Mouse (Mus musculus) liver, embryonic 14.5 days (tissue): ENCODE data around the gene Foxn3. TPM values are rescaled to one million over a fixed set of nuclear protein-coding genes. Genes with fewer than 3 reads are reported as not detected.

Experiments used
- ATAC-seq: fragments of 200-750 bp; cut with Nextera tagmentation; 2 replicates; pipeline ENCODE4 v1.8.0; 2017; ENCODE audit warnings: moderate number of reproducible peaks, mild to moderate bottlenecking, moderate library complexity; ENCODE audit not compliant: insufficient read depth
- DNase-seq, 3 experiments: peaks; one replicate each; pipeline ENCODE4 v3.0.0-alpha.2; 2012 to 2013; ENCODE audit warnings: low read depth in 3 of 3, low spot score in 3 of 3
- H3K27ac ChIP-seq: fragments of 300-500 bp; sonication (generic); 2 replicates; pipeline ENCODE4 v1.5.1; 2014; ENCODE audit warnings: moderate library complexity, mild to moderate bottlenecking, control low read depth, inconsistent platforms
- H3K27me3 ChIP-seq: fragments of 300-500 bp; sonication (generic); 2 replicates; pipeline ENCODE4 v1.6.1; 2014; ENCODE audit warnings: mild to moderate bottlenecking, low read length, moderate library complexity; ENCODE audit not compliant: control insufficient read depth, insufficient read depth
- H3K36me3 ChIP-seq: fragments of 300-500 bp; sonication (generic); replicated peaks from 2 replicates; pipeline ENCODE4 v1.6.1; 2014; ENCODE audit warnings: low read depth; ENCODE audit not compliant: control insufficient read depth, insufficient read depth
- H3K4me1 ChIP-seq, 2 experiments: fragments of 200-500 bp in 1 of 2; fragments of 300-500 bp in 1 of 2; sonication (generic) in 1 of 2; replicated peaks; 2 replicates each; pipeline ENCODE4 v1.6.1; 2012 to 2014; ENCODE audit warnings: antibody characterized with exemption in 1 of 2, inconsistent platforms in 1 of 2, low read length in 1 of 2; ENCODE audit not compliant: control insufficient read depth in 2 of 2, insufficient read depth in 2 of 2
- H3K4me2 ChIP-seq: fragments of 300-500 bp; sonication (generic); 2 replicates; pipeline ENCODE4 v1.6.1; 2014; ENCODE audit warnings: low read depth, mild to moderate bottlenecking, control low read depth, moderate library complexity
- H3K4me3 ChIP-seq, 2 experiments: fragments of 200-500 bp in 1 of 2; fragments of 300-500 bp in 1 of 2; sonication (generic) in 1 of 2; 2 replicates each; pipeline ENCODE4 v1.5.1; 2012 to 2014; ENCODE audit warnings: low read depth in 2 of 2, low read length in 2 of 2, mild to moderate bottlenecking in 2 of 2, control low read depth in 1 of 2, inconsistent platforms in 1 of 2, moderate library complexity in 1 of 2; ENCODE audit not compliant: insufficient read depth in 1 of 2
- H3K9ac ChIP-seq: fragments of 300-500 bp; sonication (generic); replicated peaks from 2 replicates; pipeline ENCODE4 v1.6.1; 2014; ENCODE audit warnings: mild to moderate bottlenecking, control low read depth, moderate library complexity
- H3K9me3 ChIP-seq: fragments of 300-500 bp; sonication (generic); 2 replicates; pipeline ENCODE4 v1.6.1; 2016; ENCODE audit warnings: low read length, mixed read lengths; ENCODE audit not compliant: control insufficient read depth
- CTCF ChIP-seq: IDR thresholded peaks from 2 replicates; pipeline ENCODE4 v1.5.1; 2016; ENCODE audit warnings: antibody characterized with exemption, low read depth, control low read depth
- EP300 ChIP-seq: IDR thresholded peaks from 2 replicates; pipeline ENCODE4 v1.6.1; 2016; ENCODE audit warnings: antibody characterized with exemption, low read depth
- WGBS: fragments of 180-500 bp; shearing (Covaris S2); extraction: QIAGEN DNeasy Blood & Tissue Kit; methylation state at CpG from one replicate; pipeline ENCODE4 v1.1.7; 2014; ENCODE audit not compliant: insufficient replicate concordance; 5-methylcytosine and 5-hydroxymethylcytosine counted together
- polyA plus RNA-seq, 2 experiments: library from polyadenylated mRNA; depleted of rRNA in 1 of 2; stranded (reverse) in 1 of 2; unstranded in 1 of 2; fragments of >200 nt; fragmentation: Nextera tagmentation in 1 of 2; extraction: Ambion mirVana in 1 of 2; gene quantifications; 2 replicates each; pipeline versions ENCODE4 v1.2.1 to v1.2.3; 2012 to 2014

Gene Foxn3
- polyA plus RNA-seq, 2 experiments, result 2.7 to 13.6 TPM

GRCm38 (mm10) chr12:99266434-99266833 is 296.9 kb downstream of the Foxn3 start:
- Histone ChIP-seq H3K27ac (no peak overlapping the region), H3K27me3 (no peaks in the 10 kb centered on the region), H3K9ac (no peak overlapping the region), H3K4me1 (no peaks in the 10 kb centered on the region), H3K36me3 (no peaks in the 10 kb centered on the region), H3K9me3 (no peaks in the 10 kb centered on the region), H3K4me2 (no peak overlapping the region), H3K4me3 (no peak overlapping the region)
- TF ChIP-seq CTCF, result no peak
- no peak for TF ChIP-seq EP300
- WGBS, result 79% methylated on average over 7 of the region's 7 CpGs
- ATAC-seq (no peak), DNase-seq (no peak)

- 75% methylated on average over 6 of the region's 6 CpGs for WGBS
- ATAC-seq (no peak), DNase-seq (no peak)
- H3K4me2 ChIP-seq, result no peak overlapping the region
- H3K36me3 ChIP-seq, result no peaks in the 10 kb centered on the region
- H3K9ac ChIP-seq, result no peak overlapping the region
- no peak overlapping the region for H3K27ac ChIP-seq
- no peaks in the 10 kb centered on the region for H3K4me1 ChIP-seq
- H3K9me3 ChIP-seq, result no peaks in the 10 kb centered on the region
- TF ChIP-seq EP300 (no peak), CTCF (no peak)
- no peaks in the 10 kb centered on the region for H3K27me3 ChIP-seq
- no peak overlapping the region for H3K4me3 ChIP-seq
Measured at GRCm38 (mm10) chr12:99265777-99266176, 297.6 kb downstream of the Foxn3 start.

- WGBS, result 43% methylated on average over 7 of the region's 7 CpGs
- Histone ChIP-seq H3K36me3 (no peaks in the 10 kb centered on the region), H3K27me3 (no peaks in the 10 kb centered on the region), H3K4me2 (no peak overlapping the region), H3K9me3 (no peaks in the 10 kb centered on the region), H3K4me3 (no peak overlapping the region), H3K27ac (no peak overlapping the region), H3K9ac (no peak overlapping the region), H3K4me1 (no peaks in the 10 kb centered on the region)
- ATAC-seq (no peak), DNase-seq (no peak)
- TF ChIP-seq CTCF, result no peak
- TF ChIP-seq EP300, result no peak
Measured at GRCm38 (mm10) chr12:99264386-99264785, 299.0 kb downstream of the Foxn3 start.

GRCm38 (mm10) chr12:99263592-99264335 is 299.6 kb downstream of the Foxn3 start:
- no peaks in the 10 kb centered on the region for H3K36me3 ChIP-seq
- H3K27me3 ChIP-seq, result no peaks in the 10 kb centered on the region
- H3K4me3 ChIP-seq, result no peak overlapping the region
- no peak for ATAC-seq
- H3K9me3 ChIP-seq, result no peaks in the 10 kb centered on the region
- TF ChIP-seq EP300 (no peak), CTCF (no peak)
- H3K4me2 ChIP-seq, result no peak overlapping the region
- H3K27ac ChIP-seq, result no peak overlapping the region
- no peaks in the 10 kb centered on the region for H3K4me1 ChIP-seq
- no peak overlapping the region for H3K9ac ChIP-seq
- 77% methylated on average over 12 of the region's 12 CpGs for WGBS
- no peak for DNase-seq

GRCm38 (mm10) chr12:99262840-99263239 is 300.5 kb downstream of the Foxn3 start:
- no peak overlapping the region for H3K9ac ChIP-seq
- 62% methylated on average over 1 of the region's 1 CpGs for whole genome bisulfite sequencing
- DNase-seq (no peak), ATAC-seq (no peak)
- H3K27ac ChIP-seq, result no peak overlapping the region
- TF ChIP-seq EP300 (no peak), CTCF (no peak)
- H3K36me3 ChIP-seq, result no peaks in the 10 kb centered on the region
- H3K4me2 ChIP-seq, result no peak overlapping the region
- no peaks in the 10 kb centered on the region for H3K9me3 ChIP-seq
- H3K4me1 ChIP-seq, result peaks cover 0 to 3% of the 10 kb centered on the region in 2 experiments; a peak in 1 of 4 replicates
- H3K4me3 ChIP-seq, result no peak overlapping the region
- H3K27me3 ChIP-seq, result no peaks in the 10 kb centered on the region
